Mouse (Mus musculus): Measurements from ENCODE around the gene Ggct. TPM values are rescaled to one million over a fixed set of nuclear protein-coding genes. Genes with fewer than 3 reads are reported as not detected.
"Not testable (repeated sequence)": the region's sequence is repeated elsewhere in the genome, so short reads cannot be mapped to it uniquely, and the experiment has no call there.

Ggct gene
- polyA plus RNA-seq, 1 experiment from 2014 or later, result 9.2 TPM

DNA sequence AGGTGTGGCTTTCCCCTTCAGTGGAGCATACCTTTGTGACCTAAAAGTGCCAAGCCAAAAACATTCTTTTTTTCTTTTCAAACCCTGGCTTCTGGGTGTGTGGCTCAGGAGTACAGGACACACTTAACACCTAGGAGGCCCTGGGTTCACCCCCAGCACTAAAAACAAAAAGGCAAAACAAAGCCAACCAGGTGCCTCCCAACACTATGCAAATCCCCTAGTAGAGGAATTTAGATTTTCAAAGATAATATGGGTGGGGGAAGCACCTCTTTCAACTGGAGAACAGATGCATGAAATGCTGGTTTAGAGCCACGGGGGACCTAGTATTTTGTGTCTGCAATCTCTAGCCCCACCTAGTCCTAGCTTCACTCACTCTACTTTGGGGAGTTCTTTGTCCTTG lies 28.0 kb downstream of the Ggct start:
- Histone ChIP-seq H3K36me3 (replicated peaks; ENCODE audit: insufficient read depth, low read length) (no peaks in the 10 kb centered on the region), H3K27me3 (ENCODE audit: insufficient read depth, low read length) (no peaks in the 10 kb centered on the region), H3K4me1 (ENCODE audit: insufficient read depth) (no peaks in the 10 kb centered on the region), H3K9me3 (ENCODE audit: low read length) (no peaks in the 10 kb centered on the region), H3K27ac (ENCODE audit: low read depth) (no peak overlapping the region), H3K4me3 (ENCODE audit: low read depth, low read length) (no peak overlapping the region), H3K9ac (replicated peaks) (no peak overlapping the region), H3K4me2 (ENCODE audit: low read depth, low read length) (no peak overlapping the region)
- 50% methylated on average over 1 of the region's 1 CpGs for WGBS (ENCODE audit: insufficient replicate concordance)
- DNase-seq (no peak), ATAC-seq (no peak)
- no peak for TF ChIP-seq CTCF (IDR thresholded peaks at IDR 0.05; ENCODE audit: low read depth)
- no peak for TF ChIP-seq EP300 (IDR thresholded peaks at IDR 0.05; ENCODE audit: low read depth)

DNA sequence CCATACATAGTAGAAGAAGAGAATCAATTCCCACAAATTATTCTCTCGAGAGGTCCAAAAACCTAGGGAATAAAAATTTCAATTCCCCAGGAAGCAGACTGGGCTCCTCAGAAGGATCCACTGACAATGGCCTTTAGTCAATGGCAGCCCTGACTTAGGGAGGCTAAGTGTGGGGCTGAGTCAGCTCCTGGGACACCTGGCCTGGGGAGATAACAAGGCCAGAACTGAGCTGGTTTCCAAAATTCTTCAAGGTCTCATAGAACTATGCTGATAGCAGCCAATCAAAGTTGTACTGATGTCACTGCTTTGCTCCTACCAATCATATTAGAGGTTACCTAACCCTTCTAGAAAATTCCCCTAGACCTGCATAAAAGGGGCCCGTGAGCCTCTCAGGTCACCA lies 29.2 kb downstream of the Ggct start:
- H3K27ac ChIP-seq (ENCODE audit: low read depth), result no peak overlapping the region
- DNase-seq, result no peak
- 70% methylated on average over 2 of the region's 2 CpGs for WGBS (ENCODE audit: insufficient replicate concordance)

DNA sequence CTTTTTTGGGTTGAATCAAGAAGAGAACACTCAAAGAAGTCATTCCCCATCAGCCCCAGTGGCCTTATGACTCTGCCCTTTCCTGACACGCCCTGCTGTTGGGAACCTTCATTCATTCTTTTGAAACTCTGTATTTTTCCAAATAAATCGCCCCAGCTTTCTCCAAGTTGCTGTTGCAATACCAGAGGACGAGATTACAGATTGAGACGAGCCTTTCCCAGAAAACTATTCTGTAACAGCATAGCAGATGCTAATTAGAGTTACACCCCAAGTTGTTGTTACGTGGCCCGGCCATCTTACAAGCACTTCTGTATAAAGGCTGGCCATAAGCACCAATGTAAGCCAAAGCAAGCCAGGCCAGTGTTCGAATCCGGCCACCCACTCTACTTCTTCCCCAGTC lies 35.1 kb downstream of the Ggct start:
- Histone ChIP-seq H3K4me3 (ENCODE audit: low read depth, low read length) (no peak overlapping the region), H3K27me3 (ENCODE audit: insufficient read depth, low read length) (no peaks in the 10 kb centered on the region), H3K4me1 (ENCODE audit: insufficient read depth) (peaks cover 13% of the 10 kb centered on the region; the same call in 1 of the 2 replicates), H3K36me3 (replicated peaks; ENCODE audit: insufficient read depth, low read length) (no peaks in the 10 kb centered on the region), H3K9me3 (ENCODE audit: low read length) (no peaks in the 10 kb centered on the region), H3K9ac (replicated peaks) (no peak overlapping the region), H3K27ac (ENCODE audit: low read depth) (no peak overlapping the region), H3K4me2 (ENCODE audit: low read depth, low read length) (no peak overlapping the region)
- TF ChIP-seq CTCF (IDR thresholded peaks at IDR 0.05; ENCODE audit: low read depth), result no peak
- TF ChIP-seq EP300 (IDR thresholded peaks at IDR 0.05; ENCODE audit: low read depth), result no peak
- ATAC-seq (no peak), DNase-seq (no peak)
- 75% methylated on average over 8 of the region's 8 CpGs for WGBS (ENCODE audit: insufficient replicate concordance)

More for the DNA sequence above, 29.2 kb downstream of the Ggct start:
- no peak for ATAC-seq
- no peaks in the 10 kb centered on the region for H3K36me3 ChIP-seq (replicated peaks; ENCODE audit: insufficient read depth, low read length)
- H3K27me3 ChIP-seq (ENCODE audit: insufficient read depth, low read length), result no peaks in the 10 kb centered on the region
- no peak overlapping the region for H3K4me3 ChIP-seq (ENCODE audit: low read depth, low read length)
- H3K9me3 ChIP-seq (ENCODE audit: low read length), result no peaks in the 10 kb centered on the region
- no peak overlapping the region for H3K4me2 ChIP-seq (ENCODE audit: low read depth, low read length)
- no peaks in the 10 kb centered on the region for H3K4me1 ChIP-seq (ENCODE audit: insufficient read depth)
- TF ChIP-seq EP300 (IDR thresholded peaks at IDR 0.05; ENCODE audit: low read depth), result no peak
- TF ChIP-seq CTCF (IDR thresholded peaks at IDR 0.05; ENCODE audit: low read depth), result no peak
- no peak overlapping the region for H3K9ac ChIP-seq (replicated peaks)

DNA sequence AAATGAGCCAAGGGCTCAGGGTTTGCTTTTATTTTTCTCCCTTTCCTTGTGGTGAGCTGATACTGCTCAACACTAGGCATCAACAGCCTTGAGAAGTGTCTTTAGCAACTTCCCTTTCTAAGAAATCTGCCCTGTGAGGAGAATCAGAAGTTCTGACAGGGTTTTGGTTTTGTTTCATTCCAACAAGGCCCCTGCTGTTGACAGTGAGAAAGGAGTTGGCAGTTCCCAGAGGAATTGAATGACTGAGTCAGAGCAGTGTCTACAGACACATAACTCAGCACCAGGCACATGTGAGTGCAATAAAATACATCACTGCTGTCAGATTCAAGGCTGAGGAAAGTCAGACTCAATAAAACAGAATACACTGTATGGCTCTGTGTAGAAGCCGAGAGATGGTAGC lies 36.3 kb downstream of the Ggct start:
- Histone ChIP-seq H3K9me3 (ENCODE audit: low read length) (no peaks in the 10 kb centered on the region), H3K4me2 (ENCODE audit: low read depth, low read length) (no peak overlapping the region), H3K9ac (replicated peaks) (no peak overlapping the region), H3K27me3 (ENCODE audit: insufficient read depth, low read length) (no peaks in the 10 kb centered on the region), H3K4me3 (ENCODE audit: low read depth, low read length) (no peak overlapping the region), H3K36me3 (replicated peaks; ENCODE audit: insufficient read depth, low read length) (no peaks in the 10 kb centered on the region), H3K27ac (ENCODE audit: low read depth) (peak overlapping the region; percentile 81), H3K4me1 (ENCODE audit: insufficient read depth) (peaks cover 13% of the 10 kb centered on the region; the same call in 1 of the 2 replicates)
- ATAC-seq, result peak; percentile 40
- WGBS (ENCODE audit: insufficient replicate concordance), result 67% methylated on average over 1 of the region's 1 CpGs
- TF ChIP-seq EP300 (IDR thresholded peaks at IDR 0.05; ENCODE audit: low read depth) (no peak), CTCF (IDR thresholded peaks at IDR 0.05; ENCODE audit: low read depth) (no peak)
- no peak for DNase-seq

DNA sequence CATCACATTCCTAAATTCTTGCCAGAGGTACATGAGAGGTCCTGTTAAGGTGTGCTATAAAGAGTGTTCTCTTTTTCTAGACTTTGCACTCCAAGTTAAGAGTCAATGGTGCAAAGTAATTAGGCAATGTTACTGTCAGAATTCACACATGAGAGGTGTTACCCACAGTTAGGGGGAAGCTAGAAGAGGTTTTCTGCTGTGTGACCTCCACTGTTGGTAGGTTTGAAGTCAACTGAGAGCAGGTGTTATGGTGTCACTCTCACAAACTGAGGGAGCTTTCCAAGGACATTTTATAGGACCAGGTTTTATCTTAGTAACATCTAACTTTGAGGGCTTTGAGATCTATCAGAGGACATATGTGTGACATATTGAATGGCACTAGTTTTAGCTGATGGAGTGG lies 36.8 kb downstream of the Ggct start:
- H3K4me1 ChIP-seq (ENCODE audit: insufficient read depth), result peaks cover 13% of the 10 kb centered on the region; the same call in 1 of the 2 replicates
- DNase-seq, result no peak
- H3K4me3 ChIP-seq (ENCODE audit: low read depth, low read length), result no peak overlapping the region
- TF ChIP-seq CTCF (IDR thresholded peaks at IDR 0.05; ENCODE audit: low read depth) (no peak), EP300 (IDR thresholded peaks at IDR 0.05; ENCODE audit: low read depth) (no peak)
- H3K4me2 ChIP-seq (ENCODE audit: low read depth, low read length), result no peak overlapping the region
- no peaks in the 10 kb centered on the region for H3K36me3 ChIP-seq (replicated peaks; ENCODE audit: insufficient read depth, low read length)
- peak overlapping the region; percentile 81 for H3K27ac ChIP-seq (ENCODE audit: low read depth)
- no peaks in the 10 kb centered on the region for H3K27me3 ChIP-seq (ENCODE audit: insufficient read depth, low read length)
- ATAC-seq, result peak; percentile 25; the same call in 1 of the 2 replicates
- no peaks in the 10 kb centered on the region for H3K9me3 ChIP-seq (ENCODE audit: low read length)
- H3K9ac ChIP-seq (replicated peaks), result no peak overlapping the region

DNA sequence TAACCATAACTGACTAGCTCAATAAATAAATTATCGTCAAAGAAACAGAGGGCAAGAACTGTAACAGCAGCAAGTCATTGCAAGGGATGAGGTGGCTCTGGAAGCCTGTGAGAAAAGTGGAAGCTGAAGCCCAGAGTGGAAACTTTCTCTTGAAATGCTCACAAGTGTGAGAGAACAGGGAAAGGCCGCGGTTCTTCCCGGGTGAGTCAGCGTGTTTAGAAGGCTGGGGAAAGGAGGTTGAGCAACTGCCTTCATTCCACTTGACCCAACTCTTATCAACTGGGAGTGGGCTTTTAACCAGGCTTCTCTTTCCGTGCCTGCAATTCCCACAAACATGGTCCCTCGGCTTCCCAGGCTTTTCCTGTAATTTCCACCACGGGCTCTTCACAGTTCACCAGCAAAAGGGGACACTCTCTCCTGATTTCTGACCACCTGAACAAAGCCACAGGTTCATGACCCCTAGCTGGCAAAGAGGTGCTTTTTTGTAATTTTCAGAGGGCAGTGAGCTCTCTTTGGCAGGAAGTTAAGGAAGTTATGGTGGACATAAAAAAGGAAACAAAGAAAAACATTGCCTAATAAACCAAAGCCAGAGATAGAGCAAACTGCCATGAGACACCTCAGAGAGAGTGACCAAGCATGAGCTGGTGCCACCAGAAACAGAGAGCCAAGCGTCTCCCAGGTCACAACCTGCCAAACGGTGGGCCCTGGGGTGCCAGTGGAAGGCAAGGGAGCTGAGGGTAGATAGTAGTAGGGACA lies 37.9 kb downstream of the Ggct start:
- Histone ChIP-seq H3K27me3 (ENCODE audit: insufficient read depth, low read length) (no peaks in the 10 kb centered on the region), H3K27ac (ENCODE audit: low read depth) (peak overlapping the region; percentile 81), H3K9ac (replicated peaks) (no peak overlapping the region), H3K9me3 (ENCODE audit: low read length) (no peaks in the 10 kb centered on the region), H3K4me1 (ENCODE audit: insufficient read depth) (peaks cover 13% of the 10 kb centered on the region; the same call in 1 of the 2 replicates), H3K4me3 (ENCODE audit: low read depth, low read length) (no peak overlapping the region), H3K36me3 (replicated peaks; ENCODE audit: insufficient read depth, low read length) (no peaks in the 10 kb centered on the region), H3K4me2 (ENCODE audit: low read depth, low read length) (0 out of 2 replicates have a peak overlapping the region, but pooled peaks have one; percentile 18)
- TF ChIP-seq EP300 (IDR thresholded peaks at IDR 0.05; ENCODE audit: low read depth), result no peak
- TF ChIP-seq CTCF (IDR thresholded peaks at IDR 0.05; ENCODE audit: low read depth), result no peak
- DNase-seq (no peak), ATAC-seq (peak; percentile 29)
- WGBS (ENCODE audit: insufficient replicate concordance), result 32% methylated on average over 10 of the region's 10 CpGs

DNA sequence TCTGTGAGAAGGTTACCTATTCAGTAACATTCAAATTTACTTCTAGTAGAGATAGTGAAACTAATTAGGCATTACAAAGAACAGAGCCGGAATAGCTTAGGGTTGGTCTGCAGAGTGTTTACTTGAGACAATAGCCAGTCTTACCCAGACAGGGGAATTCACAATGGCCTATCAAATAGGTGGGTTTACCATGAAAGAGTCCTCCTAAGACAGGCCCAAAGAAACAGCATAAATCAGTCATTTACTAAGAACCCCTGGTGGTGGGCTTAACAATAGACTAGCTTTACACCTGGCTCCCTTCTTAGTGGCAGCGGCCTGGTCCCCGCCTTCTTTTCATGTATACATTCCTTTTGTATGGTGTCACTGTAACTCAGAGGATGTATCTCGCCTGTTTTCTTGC lies 39.4 kb downstream of the Ggct start:
- not testable (repeated sequence) for DNase-seq; H3K27me3 ChIP-seq (ENCODE audit: insufficient read depth, low read length); H3K9ac ChIP-seq (replicated peaks); H3K4me2 ChIP-seq (ENCODE audit: low read depth, low read length); H3K4me3 ChIP-seq (ENCODE audit: low read depth, low read length); H3K9me3 ChIP-seq (ENCODE audit: low read length); H3K27ac ChIP-seq (ENCODE audit: low read depth); H3K36me3 ChIP-seq (replicated peaks; ENCODE audit: insufficient read depth, low read length); ATAC-seq
- H3K4me1 ChIP-seq (ENCODE audit: insufficient read depth), result peaks cover 13% of the 10 kb centered on the region
- WGBS (ENCODE audit: insufficient replicate concordance), result 80% methylated on average over 4 of the region's 4 CpGs
